Mouse (Mus musculus) embryonic facial prominence, embryonic 11.5 days (tissue): Measurements from ENCODE around the gene Slc39a8. TPM values are rescaled to one million over a fixed set of nuclear protein-coding genes. Genes with fewer than 3 reads are reported as not detected.

Source experiments
- ATAC-seq: fragments of 200-750 bp; cut with Nextera tagmentation; replicated peaks from 2 replicates; pipeline ENCODE4 v1.8.0; 2017; ENCODE audit warnings: low read depth; ENCODE audit not compliant: insufficient number of reproducible peaks, low FRiP score, low TSS enrichment
- DNase-seq: peaks from one replicate; pipeline ENCODE4 v3.0.0-alpha.2; 2015; ENCODE audit warnings: low spot score
- H3K27ac ChIP-seq: fragments of 300-500 bp; sonication (generic); replicated peaks from 2 replicates; pipeline ENCODE4 v1.5.1; 2014; ENCODE audit warnings: mild to moderate bottlenecking, low read depth, low read length, control low read depth
- H3K27me3 ChIP-seq: fragments of 300-500 bp; sonication (generic); 2 replicates; pipeline ENCODE4 v1.6.1; 2014; ENCODE audit warnings: mild to moderate bottlenecking, low read length, moderate library complexity, mixed read lengths; ENCODE audit not compliant: control insufficient read depth, insufficient read depth
- H3K36me3 ChIP-seq: fragments of 300-500 bp; sonication (generic); replicated peaks from 2 replicates; pipeline ENCODE4 v1.6.1; 2014; ENCODE audit warnings: low read depth, mild to moderate bottlenecking, low read length, moderate library complexity, mixed read lengths; ENCODE audit not compliant: control insufficient read depth, insufficient read depth
- H3K4me1 ChIP-seq: fragments of 300-500 bp; sonication (generic); 2 replicates; pipeline ENCODE4 v1.6.1; 2014; ENCODE audit warnings: low read length, mixed read lengths; ENCODE audit not compliant: control insufficient read depth, insufficient read depth
- H3K4me2 ChIP-seq: fragments of 300-500 bp; sonication (generic); 2 replicates; pipeline ENCODE4 v1.6.1; 2014; ENCODE audit warnings: low read depth, mild to moderate bottlenecking, control low read depth, low read length, moderate library complexity
- H3K4me3 ChIP-seq: fragments of 300-500 bp; sonication (generic); 2 replicates; pipeline ENCODE4 v1.5.1; 2014; ENCODE audit warnings: low read depth, low read length, control low read depth
- H3K9ac ChIP-seq: fragments of 300-500 bp; sonication (generic); replicated peaks from 2 replicates; pipeline ENCODE4 v1.6.1; 2014; ENCODE audit warnings: mild to moderate bottlenecking, control low read depth, low read length
- H3K9me3 ChIP-seq: fragments of 300-500 bp; sonication (generic); replicated peaks from 2 replicates; pipeline ENCODE4 v1.6.1; 2016; ENCODE audit warnings: mild to moderate bottlenecking, low read length, inconsistent platforms, mixed read lengths; ENCODE audit not compliant: control insufficient read depth
- WGBS: fragments of 180-500 bp; shearing (Covaris S2); extraction: QIAGEN DNeasy Blood & Tissue Kit; methylation state at CpG from one replicate; pipeline ENCODE4 v1.1.7; 2014; 5-methylcytosine and 5-hydroxymethylcytosine counted together
- polyA plus RNA-seq: library from polyadenylated mRNA; unstranded; fragments of >200 nt; fragmentation: Nextera tagmentation; extraction: Ambion mirVana; gene quantifications from 2 replicates; pipeline ENCODE4 v1.2.1, GENCODE M21; 2014

Gene Slc39a8
- polyA plus RNA-seq, 1 experiment from 2014 or later = 18.8 TPM

GRCm38 (mm10) chr3:135937455-135937854 lies 112.4 kb downstream of the Slc39a8 start:
- H3K4me1 ChIP-seq = no peaks in the 10 kb centered on the region
- H3K27ac ChIP-seq = no peak overlapping the region
- H3K27me3 ChIP-seq = no peaks in the 10 kb centered on the region
- no peak overlapping the region for H3K4me2 ChIP-seq
- no peaks in the 10 kb centered on the region for H3K9me3 ChIP-seq
- no peak for ATAC-seq
- H3K36me3 ChIP-seq = no peaks in the 10 kb centered on the region
- no peak overlapping the region for H3K4me3 ChIP-seq
- no peak overlapping the region for H3K9ac ChIP-seq
- no peak for DNase-seq
- WGBS = 51% methylated on average over 2 of the region's 2 CpGs

Other genes starting within 250 kb of the Slc39a8 start
- 14.2 and 18.9 TPM in 2 replicates for gene Nfkb1, start 133.7 kb upstream of the Slc39a8 start, polyA plus RNA-seq